Mouse (Mus musculus): ENCODE results near the gene Ppp3ca.
A peak's percentile ranks its signal among the peaks of the same experiment; 100 is the strongest.

Gene Ppp3ca

GRCm38 (mm10) chr3:136855996-136856395, 186.1 kb downstream of the Ppp3ca start:
- no peak for DNase-seq (ENCODE audit: low spot score in 2 of 2)

DNA sequence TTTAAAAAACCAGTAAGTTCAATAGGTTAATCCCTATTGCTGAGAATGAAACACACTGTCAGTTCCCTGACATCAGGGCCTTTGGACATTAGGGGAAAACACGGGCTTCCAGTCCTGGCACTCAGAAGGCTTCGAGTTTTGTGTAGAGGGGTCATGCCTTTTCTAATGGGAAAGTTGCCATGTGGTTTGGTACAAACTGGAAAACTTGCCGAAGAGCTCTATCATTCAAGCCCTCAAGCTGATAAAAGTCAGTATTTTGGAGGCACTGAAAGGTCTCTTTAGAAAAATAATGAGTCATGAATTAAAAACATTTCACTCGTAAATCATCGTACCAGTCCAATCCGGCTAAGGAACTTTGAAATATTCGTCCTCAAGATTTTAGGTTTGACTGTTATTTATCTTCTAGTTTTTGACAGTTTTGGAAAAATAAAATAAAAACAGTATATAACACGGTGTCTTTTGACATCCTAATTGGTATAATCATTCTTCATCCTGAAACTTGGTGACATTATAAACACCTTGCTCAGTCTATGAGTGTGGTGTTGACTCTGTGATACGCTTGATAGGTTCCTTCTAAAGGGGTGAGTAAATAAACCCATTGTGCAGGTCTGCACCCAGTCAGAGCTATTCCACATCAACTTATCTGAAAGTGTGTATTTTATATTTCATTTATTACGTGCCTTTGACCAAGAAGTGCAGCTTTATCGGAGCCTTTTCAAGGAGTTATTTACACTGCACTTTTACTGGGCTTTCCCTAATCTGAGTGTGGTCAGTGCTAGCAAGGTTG, 192.3 kb downstream of the Ppp3ca start:
- DNase-seq (ENCODE audit: low spot score in 2 of 2), result peak; percentile 20 to 54

- no peak for DNase-seq (ENCODE audit: low spot score in 2 of 2)
Observed at GRCm38 (mm10) chr3:136863127-136863526, 193.2 kb downstream of the Ppp3ca start.

DNA sequence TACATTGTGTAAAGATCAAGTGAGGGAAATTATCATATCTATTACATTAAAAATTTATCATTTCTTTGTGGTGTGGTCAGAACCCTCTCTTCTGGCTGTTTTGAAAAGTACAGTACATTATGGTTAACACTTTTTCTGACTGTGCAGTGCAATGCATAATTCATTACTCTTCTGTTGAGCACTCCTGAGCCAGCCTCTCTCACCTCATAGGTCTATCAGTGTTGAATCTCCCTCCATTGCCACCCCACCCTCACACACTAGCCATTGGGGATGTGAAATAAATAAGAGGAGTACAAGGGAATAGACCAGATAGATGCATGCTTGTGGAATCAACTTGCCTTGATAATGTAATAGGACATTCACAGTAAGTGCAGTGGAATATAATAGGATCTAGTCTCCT, 194.4 kb downstream of the Ppp3ca start:
- DNase-seq (ENCODE audit: low spot score in 2 of 2), result no peak

- no peak for DNase-seq (ENCODE audit: low spot score in 2 of 2)
Observed at GRCm38 (mm10) chr3:136865176-136865859, 195.4 kb downstream of the Ppp3ca start.

DNA sequence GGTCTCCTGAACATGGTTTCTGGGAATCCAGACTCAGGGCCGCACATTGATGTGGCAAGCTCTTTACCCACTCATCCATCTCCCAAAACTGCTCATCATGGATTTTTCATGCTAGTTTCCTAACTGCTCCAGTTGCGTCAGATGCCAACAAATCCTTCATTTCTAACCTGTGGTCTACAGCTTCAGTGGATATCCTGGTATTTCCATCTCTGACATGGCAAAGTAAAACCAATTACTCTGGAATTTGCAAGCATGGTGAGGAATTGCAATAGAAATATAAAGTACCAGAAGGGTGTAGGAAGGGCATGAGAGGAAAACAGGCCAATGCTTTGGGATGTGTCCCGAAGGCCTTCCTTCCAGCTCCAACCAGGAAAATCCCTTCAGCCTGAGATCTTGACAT, 196.2 kb downstream of the Ppp3ca start:
- DNase-seq (ENCODE audit: low spot score in 2 of 2), result no peak

GRCm38 (mm10) chr3:136866571-136866970, 196.6 kb downstream of the Ppp3ca start:
- no peak for DNase-seq (ENCODE audit: low spot score in 2 of 2)

DNA sequence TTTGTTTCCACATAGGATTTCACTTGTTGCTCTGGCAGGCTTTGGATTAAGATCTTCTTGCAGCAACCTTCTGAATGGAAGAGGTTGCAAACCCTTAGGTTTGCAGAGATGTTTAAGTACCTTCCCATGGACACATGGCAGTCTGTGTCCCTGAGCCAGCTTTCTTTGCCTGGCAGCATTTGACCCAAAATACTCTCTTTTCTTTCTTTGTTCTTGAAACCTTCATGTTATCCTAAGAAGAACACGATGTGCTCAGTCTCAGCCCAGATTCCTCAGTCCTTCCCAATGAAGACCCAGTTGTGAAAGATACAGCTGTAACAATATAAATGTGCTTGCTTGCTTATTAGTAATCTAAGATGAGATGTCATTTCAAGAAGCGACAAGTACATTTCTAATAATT, 197.4 kb downstream of the Ppp3ca start:
- no peak for DNase-seq (ENCODE audit: low spot score in 2 of 2)

DNA sequence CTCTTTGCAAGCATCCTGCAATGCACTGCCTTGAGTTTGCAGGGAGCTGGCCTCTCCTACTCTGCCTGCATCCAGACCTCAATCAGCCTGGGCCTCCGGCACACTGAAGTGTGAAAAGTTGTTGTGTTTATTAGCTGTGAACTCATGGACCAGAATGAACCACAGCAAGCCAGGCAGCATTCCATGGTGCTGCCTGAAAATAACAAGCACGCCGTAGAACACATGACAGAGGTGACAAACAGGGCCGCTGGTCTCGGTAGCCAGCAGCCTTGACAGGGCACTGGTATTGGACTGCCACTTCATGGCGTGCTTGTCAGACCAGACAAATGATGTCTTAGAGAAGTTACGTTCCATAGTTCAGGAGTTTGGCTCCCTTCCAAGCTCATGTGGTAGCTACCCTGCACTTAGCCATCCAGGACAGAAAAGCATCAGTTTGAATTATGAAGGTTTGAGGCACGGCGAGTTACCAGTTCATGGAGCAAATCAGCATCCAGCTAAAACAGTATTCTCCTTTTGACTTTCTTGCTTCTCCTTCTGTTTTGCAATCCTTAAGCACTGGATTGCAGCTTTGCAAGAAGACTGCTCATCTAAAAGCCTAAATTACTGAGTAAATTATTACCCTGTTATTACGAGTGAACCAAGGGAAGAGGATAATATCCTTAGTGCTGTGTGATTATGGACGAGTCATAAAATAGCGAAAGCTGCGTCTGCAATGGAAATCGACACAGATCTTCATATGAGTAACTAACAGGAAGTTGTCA, 202.0 kb downstream of the Ppp3ca start:
- DNase-seq (ENCODE audit: low spot score in 2 of 2), result no peak

GRCm38 (mm10) chr3:136872533-136873095, 202.7 kb downstream of the Ppp3ca start:
- no peak for DNase-seq (ENCODE audit: low spot score in 2 of 2)

GRCm38 (mm10) chr3:136873809-136874449, 204.0 kb downstream of the Ppp3ca start:
- no peak for DNase-seq (ENCODE audit: low spot score in 2 of 2)

DNA sequence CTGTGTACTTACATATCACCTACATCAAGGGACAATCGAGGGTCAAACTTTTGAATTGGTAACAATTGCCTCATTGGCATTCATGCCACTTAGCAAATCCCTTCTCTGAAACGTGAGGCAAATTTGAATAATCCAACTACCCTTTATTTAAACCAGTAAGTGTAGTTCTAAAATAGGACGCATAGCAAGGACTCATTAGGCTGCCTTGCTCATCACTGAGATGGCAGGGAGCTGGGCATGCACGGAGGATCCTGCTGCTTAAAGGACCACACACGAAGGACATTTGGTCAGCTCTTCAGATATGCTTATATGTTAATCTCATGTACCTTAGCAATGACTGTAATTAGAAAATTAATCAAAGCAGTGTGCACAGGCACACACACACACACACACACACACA, 204.6 kb downstream of the Ppp3ca start:
- DNase-seq (ENCODE audit: low spot score in 2 of 2), result no peak

DNA sequence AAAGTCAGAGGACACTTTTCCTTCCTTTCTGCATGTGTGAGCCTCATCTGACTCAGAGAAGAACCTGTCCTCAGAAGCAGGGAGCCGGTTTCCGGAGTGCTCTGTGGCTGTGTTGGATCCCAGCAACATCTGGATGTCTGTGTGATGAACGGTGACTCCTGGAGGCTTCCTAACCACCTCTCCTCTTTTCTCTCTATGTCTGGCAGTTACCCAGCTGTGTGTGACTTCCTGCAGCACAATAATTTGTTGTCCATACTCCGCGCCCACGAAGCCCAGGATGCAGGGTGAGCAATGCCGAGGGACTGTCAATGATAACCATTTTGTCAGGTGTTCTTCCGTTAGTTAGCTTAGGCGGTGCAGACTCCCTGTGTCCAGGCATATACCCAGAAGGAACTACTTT, 217.8 kb downstream of the Ppp3ca start:
- peak in 1 of 2 experiments; percentile 11 for DNase-seq (ENCODE audit: low spot score in 2 of 2)

DNA sequence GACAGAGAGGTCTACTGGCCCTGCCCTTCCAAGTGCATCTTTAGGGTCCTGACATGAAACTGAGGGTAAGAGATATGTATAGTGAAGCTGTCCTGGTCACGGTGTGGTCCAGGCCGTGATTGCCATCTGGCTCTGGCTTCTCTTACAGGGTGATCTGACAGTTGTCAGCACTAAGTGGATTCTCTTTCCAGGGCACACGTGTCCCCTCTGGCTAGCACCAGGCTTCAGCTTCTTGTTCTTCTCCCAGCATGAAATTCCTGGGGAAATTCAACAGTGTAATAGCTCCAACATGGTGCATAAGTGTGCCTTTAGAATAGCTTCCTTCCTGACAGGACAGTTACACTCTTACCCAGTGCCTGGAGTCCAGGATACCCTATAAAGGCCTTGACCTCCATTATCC, 222.2 kb downstream of the Ppp3ca start:
- no peak for DNase-seq (ENCODE audit: low spot score in 2 of 2)

- no peak for DNase-seq (ENCODE audit: low spot score in 2 of 2)
Observed at GRCm38 (mm10) chr3:136893596-136894402, 223.9 kb downstream of the Ppp3ca start.

- DNase-seq (ENCODE audit: low spot score in 2 of 2), result no peak
Observed at GRCm38 (mm10) chr3:136895498-136895897, 225.6 kb downstream of the Ppp3ca start.

GRCm38 (mm10) chr3:136896276-136896675, 226.4 kb downstream of the Ppp3ca start:
- no peak for DNase-seq (ENCODE audit: low spot score in 2 of 2)

DNA sequence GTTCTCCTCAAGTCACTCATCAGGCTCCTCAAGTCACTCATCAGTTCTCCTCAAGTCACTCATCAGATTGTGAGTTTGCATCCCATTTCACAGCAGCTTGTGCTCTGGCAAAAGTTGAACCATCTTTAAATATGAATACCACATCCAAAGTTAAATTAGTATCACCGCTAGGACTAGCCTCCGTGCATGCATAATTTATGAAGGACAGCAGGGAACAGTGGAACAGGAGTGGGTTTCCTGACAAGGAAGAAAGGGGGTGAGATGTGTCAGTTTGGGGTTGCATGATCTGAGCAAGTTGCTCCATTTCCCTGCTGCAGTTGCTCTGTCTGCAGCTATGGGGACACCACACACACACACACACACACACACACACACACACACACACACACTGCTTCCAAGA, 229.8 kb downstream of the Ppp3ca start:
- no peak for DNase-seq (ENCODE audit: low spot score in 2 of 2)

DNA sequence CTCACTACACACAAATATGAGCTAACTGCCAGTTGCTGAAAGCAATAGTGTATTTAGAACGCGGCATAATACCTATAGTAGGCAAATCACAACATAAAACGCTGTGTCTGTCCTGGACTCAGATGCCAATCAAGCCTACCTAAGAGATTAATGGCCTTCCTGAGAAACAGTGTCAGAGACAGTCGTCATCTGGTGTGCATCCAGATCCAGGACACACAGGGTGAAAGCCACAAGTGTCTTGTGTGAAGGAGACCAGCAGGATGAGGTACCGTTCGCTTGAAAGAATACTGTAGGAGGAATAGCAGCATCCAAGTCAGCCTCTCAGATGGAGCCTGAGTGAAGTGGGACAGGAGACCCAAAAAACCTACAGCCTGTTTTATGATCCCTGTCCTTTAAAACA, 231.1 kb downstream of the Ppp3ca start:
- DNase-seq (ENCODE audit: low spot score in 2 of 2), result no peak

GRCm38 (mm10) chr3:136902776-136903175, 232.9 kb downstream of the Ppp3ca start:
- DNase-seq (ENCODE audit: low spot score in 2 of 2), result no peak

DNA sequence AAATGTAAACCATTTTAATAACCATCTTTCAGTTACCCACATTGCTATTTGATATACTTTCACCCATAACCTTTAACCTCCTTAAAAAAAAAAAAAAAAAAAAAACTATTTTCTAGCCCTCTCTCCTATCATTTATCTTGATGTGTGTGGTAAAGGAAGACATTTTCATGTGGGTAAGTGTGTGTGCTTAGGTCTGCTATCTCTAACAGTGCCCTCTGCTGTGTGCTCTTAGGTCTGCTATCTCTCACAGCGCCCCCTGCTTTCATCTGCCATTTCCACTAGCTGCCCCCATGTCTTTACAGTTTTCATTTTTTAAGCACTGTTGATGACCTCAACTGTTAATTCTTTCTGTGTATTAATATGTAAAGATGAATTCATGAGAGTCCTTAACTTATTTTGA, 235.7 kb downstream of the Ppp3ca start:
- no peak for DNase-seq (ENCODE audit: low spot score in 2 of 2)
